Mouse (Mus musculus) layer of hippocampus, adult 8-10 months (tissue): ENCODE measurements around the gene Tax1bp1. TPM values are rescaled to one million over a fixed set of nuclear protein-coding genes. Genes with fewer than 3 reads are reported as not detected.

ENCODE experiments used
- DNase-seq, 2 experiments: peaks; one replicate each; pipeline ENCODE4 v3.0.0; 2022; ENCODE audit warnings: low spot score in 2 of 2
- total RNA-seq, 4 experiments: library from RNA; stranded (reverse); gene quantifications; 2 replicates each; pipeline ENCODE4 v1.2.4; 2022

Tax1bp1 gene
- total RNA-seq, 4 experiments from 2014 or later: 122 to 161 (median 139) TPM

DNA sequence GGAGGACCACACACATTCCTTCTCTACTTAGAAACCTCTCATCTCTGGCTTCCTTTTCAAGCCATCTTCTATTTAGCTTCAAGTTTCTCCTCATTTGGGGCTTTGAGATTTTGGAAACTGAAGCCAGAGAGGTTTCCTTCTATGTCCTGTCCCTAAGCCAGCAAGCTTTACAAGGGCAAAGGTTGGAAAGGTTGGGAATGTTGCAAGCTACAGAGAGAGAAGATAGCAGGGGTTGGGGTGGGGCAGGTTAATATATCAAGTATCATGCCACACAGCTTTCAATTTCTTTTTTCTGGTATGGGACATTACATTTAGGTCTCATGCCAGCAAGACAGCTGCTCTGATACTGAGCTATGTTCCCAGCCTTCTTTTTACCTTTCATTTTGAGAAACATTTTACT is 8.2 kb upstream of the Tax1bp1 start:
- no peak for DNase-seq

- DNase-seq: no peak
These were observed 5.7 kb upstream of the Tax1bp1 start for GRCm38 (mm10) chr6:52707815-52708214.

DNA sequence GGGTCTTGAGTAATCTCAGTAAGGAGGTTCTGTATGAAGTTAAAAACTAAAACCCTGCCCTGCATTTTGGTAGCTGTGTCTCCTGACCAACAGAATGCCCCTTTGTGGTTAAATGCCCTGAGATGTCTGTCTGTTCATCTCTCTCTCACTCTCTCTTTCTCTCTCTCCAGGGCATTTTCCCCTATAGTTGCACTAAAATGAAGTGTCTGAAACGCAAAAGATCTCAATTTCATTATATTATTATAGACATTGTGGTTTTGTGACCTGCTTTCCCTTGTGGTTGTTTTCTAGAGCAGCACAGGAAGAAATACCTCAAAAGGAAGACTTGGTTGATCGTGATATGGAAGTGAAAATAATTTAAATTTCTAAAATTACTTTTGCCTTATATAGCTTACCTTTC is 966 bp upstream of the Tax1bp1 start:
- DNase-seq: no peak

GRCm38 (mm10) chr6:52713897-52714509 is 474 bp downstream of the Tax1bp1 start:
- DNase-seq: peak; percentile 39 to 55

GRCm38 (mm10) chr6:52717493-52718192 is 4.1 kb downstream of the Tax1bp1 start:
- no peak for DNase-seq

GRCm38 (mm10) chr6:52724805-52725439 is 11.4 kb downstream of the Tax1bp1 start:
- DNase-seq: peak; percentile 28 to 74

DNA sequence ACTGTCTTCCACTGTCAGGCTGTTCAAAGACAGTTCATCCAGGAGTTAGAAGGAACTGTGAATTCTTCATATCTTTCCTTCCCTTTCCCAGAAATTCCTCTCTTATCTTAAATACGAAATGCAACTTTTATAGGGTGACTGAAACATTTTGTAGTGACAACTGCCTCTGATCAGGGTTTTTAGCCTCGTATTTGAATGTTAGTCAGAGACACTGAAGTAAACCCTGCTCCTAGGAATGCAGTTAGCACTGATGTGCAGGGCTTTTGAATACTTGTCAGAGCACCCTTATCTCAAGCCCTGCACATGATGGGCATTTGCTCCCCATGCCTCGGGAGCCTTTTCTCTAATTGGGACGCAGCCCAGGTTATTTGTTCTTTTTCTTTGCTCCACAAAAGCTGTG is 16.8 kb downstream of the Tax1bp1 start:
- no peak for DNase-seq

- DNase-seq: no peak
These were observed 21.1 kb downstream of the Tax1bp1 start for GRCm38 (mm10) chr6:52734630-52735029.

DNA sequence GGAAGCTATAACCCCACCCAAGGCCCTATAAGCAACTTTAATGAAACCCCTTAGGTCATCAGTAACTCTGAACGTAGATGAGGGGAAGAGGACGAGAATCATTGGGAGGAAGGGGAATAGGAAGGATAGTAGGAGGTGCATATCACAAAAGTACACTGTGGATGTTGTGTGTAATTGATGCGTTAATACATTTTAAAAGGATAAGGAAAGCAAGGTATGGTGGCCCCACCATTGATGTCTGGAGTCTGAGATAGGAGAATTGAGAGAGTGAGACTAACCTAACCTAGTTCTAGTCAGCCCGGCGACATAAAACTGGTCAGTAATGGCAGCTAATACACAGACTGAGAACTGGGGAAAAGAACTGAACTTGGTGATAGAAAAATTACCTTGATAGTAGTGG is 39.3 kb downstream of the Tax1bp1 start:
- no peak for DNase-seq

DNA sequence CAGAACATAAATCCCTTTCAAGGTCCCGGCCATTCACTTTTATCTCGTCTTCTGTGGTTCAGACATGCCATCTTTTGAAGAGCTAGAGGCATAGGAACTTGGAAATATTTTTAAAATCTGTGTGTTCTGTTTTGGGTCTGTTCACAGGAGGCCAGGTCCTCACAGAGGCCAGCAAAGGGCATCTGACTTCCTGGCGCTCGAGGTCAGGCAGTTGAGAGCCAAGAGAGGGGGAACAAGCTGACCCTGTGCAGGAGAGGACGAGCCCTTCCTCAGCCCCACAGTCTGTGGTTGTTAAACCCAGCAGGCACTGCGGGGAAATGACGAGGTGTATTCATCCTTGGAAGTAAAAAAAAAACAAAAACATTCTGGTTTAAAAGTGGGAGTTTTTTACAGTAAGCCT is 51.7 kb downstream of the Tax1bp1 start:
- no peak for DNase-seq

GRCm38 (mm10) chr6:52770789-52771188 is 57.3 kb downstream of the Tax1bp1 start:
- DNase-seq: no peak

- DNase-seq: no peak
These were observed 59.6 kb downstream of the Tax1bp1 start for GRCm38 (mm10) chr6:52773132-52773531.

DNA sequence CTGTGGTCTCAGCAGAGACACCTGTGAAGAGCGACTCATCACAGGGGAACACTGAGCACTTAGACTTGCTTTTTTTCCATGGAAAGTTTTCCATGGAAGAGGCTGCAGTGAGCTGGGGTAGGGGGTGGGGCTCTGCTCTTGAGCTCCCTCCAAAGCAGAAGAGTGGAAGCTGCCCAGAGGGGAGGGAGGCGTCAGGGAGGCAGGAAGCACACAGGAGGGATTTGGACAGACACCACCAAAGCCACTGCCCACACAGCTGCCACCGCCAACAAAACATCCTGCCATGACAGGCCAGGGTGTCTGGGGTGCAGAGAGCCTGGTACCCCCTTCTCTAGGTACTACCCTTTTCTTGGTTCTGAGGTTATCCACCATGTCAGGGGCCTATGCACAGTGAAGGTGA is 61.8 kb downstream of the Tax1bp1 start:
- DNase-seq: no peak

- no peak for DNase-seq
These were observed 62.4 kb downstream of the Tax1bp1 start for GRCm38 (mm10) chr6:52775956-52776355.

- DNase-seq: no peak
These were observed 63.5 kb downstream of the Tax1bp1 start for GRCm38 (mm10) chr6:52777034-52777433.

DNA sequence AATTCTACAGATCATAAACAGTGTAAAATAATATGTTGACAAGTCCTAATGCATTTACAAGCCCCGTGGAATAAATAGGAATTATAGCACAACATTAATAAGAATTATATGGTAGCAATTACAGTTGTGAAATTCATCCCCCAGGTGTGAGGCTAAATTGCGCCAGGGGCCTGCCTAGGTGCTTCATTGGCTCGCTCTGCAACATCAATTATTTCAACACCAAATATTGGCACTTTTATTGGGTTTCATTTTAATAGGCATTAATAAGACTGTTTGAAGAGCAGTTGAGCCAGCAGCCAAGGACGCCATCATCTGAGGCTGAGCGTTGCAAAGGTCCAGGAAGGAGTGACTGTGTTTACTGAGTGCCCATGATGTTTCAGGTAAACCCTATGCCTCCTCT is 65.0 kb downstream of the Tax1bp1 start:
- DNase-seq: no peak

DNA sequence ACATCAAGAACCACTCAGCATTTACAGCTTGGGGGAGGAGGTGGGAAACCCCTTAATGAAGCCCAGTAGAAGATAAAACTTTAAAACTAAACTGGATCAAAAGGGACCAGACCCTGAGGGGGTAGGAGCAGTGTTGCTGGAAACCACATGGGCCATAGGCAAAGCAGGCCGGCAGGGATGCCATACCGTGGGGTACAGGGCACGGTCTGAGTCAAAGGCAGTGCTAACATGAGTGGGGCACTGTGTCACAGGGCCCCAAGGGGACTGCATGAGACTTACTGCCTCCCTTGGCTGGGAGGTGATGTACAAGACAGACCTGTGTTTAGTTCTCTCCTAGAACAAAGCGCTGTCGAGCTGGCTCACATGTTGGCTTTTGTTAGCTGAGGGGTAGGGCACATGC is 66.0 kb downstream of the Tax1bp1 start:
- no peak for DNase-seq

DNA sequence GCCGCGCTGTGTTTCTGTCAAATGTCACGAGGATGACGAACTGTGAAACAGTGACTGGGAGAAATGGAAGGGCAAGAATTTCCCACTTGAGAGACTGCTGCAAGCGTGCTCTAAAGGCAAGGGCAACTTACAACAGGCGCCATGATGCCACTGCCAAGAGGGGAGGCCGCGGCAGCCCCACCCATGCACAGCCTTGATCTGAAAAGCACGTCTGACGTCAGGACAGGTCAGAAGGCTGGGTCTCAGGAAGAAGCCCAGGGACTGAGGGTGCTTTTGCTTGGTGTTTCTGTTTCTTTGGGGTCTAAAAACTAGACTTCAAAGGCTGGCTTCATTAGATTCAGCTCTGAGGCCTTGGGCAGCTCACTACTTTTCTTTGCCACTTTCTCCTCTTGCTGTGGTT is 76.8 kb downstream of the Tax1bp1 start:
- no peak for DNase-seq

GRCm38 (mm10) chr6:52790781-52791180 is 77.3 kb downstream of the Tax1bp1 start:
- DNase-seq: no peak

- no peak for DNase-seq
These were observed 78.9 kb downstream of the Tax1bp1 start for GRCm38 (mm10) chr6:52792455-52792854.

GRCm38 (mm10) chr6:52795029-52795841 is 81.7 kb downstream of the Tax1bp1 start:
- peak in 1 of 2 experiments; percentile 25 for DNase-seq

DNA sequence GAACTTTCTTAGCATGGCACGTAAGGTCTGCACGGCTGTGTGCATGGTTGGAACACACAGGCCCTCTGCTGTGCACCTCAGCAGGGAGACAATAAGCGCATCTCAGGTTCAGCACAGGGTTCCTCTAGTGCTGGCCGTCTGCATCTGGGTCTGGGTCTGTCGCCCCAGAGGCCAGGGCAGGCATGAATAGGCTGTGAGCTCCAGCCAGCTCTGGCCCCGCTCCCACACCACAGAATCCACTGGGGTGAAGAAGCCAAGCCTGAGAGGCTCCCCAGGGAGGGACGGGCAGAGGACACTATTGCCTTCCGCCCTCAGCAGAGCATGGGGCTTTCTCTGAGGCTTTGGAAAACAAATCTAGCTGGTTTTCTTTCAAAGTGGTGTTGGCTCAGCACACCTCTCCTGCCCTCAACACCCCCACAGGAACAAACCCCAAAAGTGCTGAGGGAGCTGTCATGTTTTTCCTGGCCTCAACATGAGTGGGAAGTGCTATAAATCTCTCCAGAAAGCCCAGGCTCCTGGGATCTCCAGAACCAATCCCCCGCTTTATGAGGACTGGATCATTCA is 82.6 kb downstream of the Tax1bp1 start:
- DNase-seq: no peak
